Mouse (Mus musculus) macrophage (primary cell): ENCODE data around the gene Lmntd2. TPM values are rescaled to one million over a fixed set of nuclear protein-coding genes. Genes with fewer than 3 reads are reported as not detected.

ENCODE experiments used
- polyA plus RNA-seq: library from polyadenylated mRNA; stranded (reverse); fragments of 250-400 nt; gene quantifications from 3 replicates; pipeline ENCODE4 v1.2.4, GENCODE M21; 2018; ENCODE audit warnings: inconsistent platforms

Lmntd2 gene
- polyA plus RNA-seq, 1 experiment from 2014 or later, result not detected

Other genes with a start within 250 kb of the Lmntd2 start
- 4.7 to 18.2 TPM (median 4.8 TPM) in 3 replicates for gene Ifitm1, start 246.9 kb downstream of the Lmntd2 start, polyA plus RNA-seq
- 596 to 2,531 TPM (median 1,114 TPM) in 3 replicates for gene Ifitm3, start 203.3 kb downstream of the Lmntd2 start, polyA plus RNA-seq
- gene Ifitm6, start 196.2 kb downstream of the Lmntd2 start, polyA plus RNA-seq, result 4.1 to 21.4 TPM (median 7.4 TPM) in 3 replicates
- gene Gm17387, start 184.9 kb downstream of the Lmntd2 start, polyA plus RNA-seq, result not detected in 3 replicates
- not detected in 3 replicates for gene B4galnt4, start 153.0 kb downstream of the Lmntd2 start, polyA plus RNA-seq
- gene Pkp3, start 135.9 kb downstream of the Lmntd2 start, polyA plus RNA-seq, result not detected in 3 replicates
- gene Sigirr, start 113.5 kb downstream of the Lmntd2 start, polyA plus RNA-seq, result 0.50 to 2.0 TPM (median 0.58 TPM) in 3 replicates
- gene Ano9, start 96.3 kb downstream of the Lmntd2 start, polyA plus RNA-seq, result not detected in 3 replicates
- 12.0 to 19.0 TPM (median 15.6 TPM) in 3 replicates for gene Ptdss2, start 91.7 kb downstream of the Lmntd2 start, polyA plus RNA-seq
- 93.2 to 290 TPM (median 289 TPM) in 3 replicates for gene Rnh1, start 41.2 kb downstream of the Lmntd2 start, polyA plus RNA-seq
- gene Hras, start 20.1 kb downstream of the Lmntd2 start, polyA plus RNA-seq, result 31.1 to 73.7 TPM (median 35.0 TPM) in 3 replicates
- 1.2 to 3.9 TPM (median 2.3 TPM) in 3 replicates for gene Lrrc56, start 19.9 kb downstream of the Lmntd2 start, polyA plus RNA-seq
- 0.60 to 3.0 TPM (median 2.4 TPM) in 3 replicates for gene Rassf7, start 1.8 kb upstream of the Lmntd2 start, polyA plus RNA-seq
- 36.7 to 44.4 TPM (median 42.6 TPM) in 3 replicates for gene Phrf1, start 14.7 kb upstream of the Lmntd2 start, polyA plus RNA-seq
- 119 to 344 TPM (median 190 TPM) in 3 replicates for gene Irf7, start 52.4 kb upstream of the Lmntd2 start, polyA plus RNA-seq
- not detected in 3 replicates for gene Cdhr5, start 62.7 kb upstream of the Lmntd2 start, polyA plus RNA-seq
- gene Sct, start 65.1 kb upstream of the Lmntd2 start, polyA plus RNA-seq, result not detected in 3 replicates
- gene Drd4, start 77.9 kb upstream of the Lmntd2 start, polyA plus RNA-seq, result 0.09 TPM in 1 of 3 replicates, not detected in the others
- 14.6 to 16.7 TPM (median 16.5 TPM) in 3 replicates for gene Deaf1, start 113.6 kb upstream of the Lmntd2 start, polyA plus RNA-seq
- gene Tmem80, start 113.7 kb upstream of the Lmntd2 start, polyA plus RNA-seq, result 10.2 to 25.3 TPM (median 18.7 TPM) in 3 replicates
- not detected in 3 replicates for gene Eps8l2, start 124.8 kb upstream of the Lmntd2 start, polyA plus RNA-seq
- gene Taldo1, start 178.1 kb upstream of the Lmntd2 start, polyA plus RNA-seq, result 238 to 467 TPM (median 415 TPM) in 3 replicates
- 8.0 to 25.6 TPM (median 17.6 TPM) in 3 replicates for gene Gatd1, start 200.1 kb upstream of the Lmntd2 start, polyA plus RNA-seq
- gene Cend1, start 215.4 kb upstream of the Lmntd2 start, polyA plus RNA-seq, result not detected in 3 replicates
- gene Slc25a22, start 223.8 kb upstream of the Lmntd2 start, polyA plus RNA-seq, result 12.7 to 36.5 TPM (median 27.8 TPM) in 3 replicates
- gene Pidd1, start 229.9 kb upstream of the Lmntd2 start, polyA plus RNA-seq, result 1.5 to 4.4 TPM (median 1.7 TPM) in 3 replicates
- 766 to 855 TPM (median 779 TPM) in 3 replicates for gene Rplp2, start 233.3 kb upstream of the Lmntd2 start, polyA plus RNA-seq
- gene Pnpla2, start 241.1 kb upstream of the Lmntd2 start, polyA plus RNA-seq, result 36.1 to 135 TPM (median 74.0 TPM) in 3 replicates
- 15.7 to 22.0 TPM (median 19.0 TPM) in 3 replicates for gene Cracr2b, start 247.0 kb upstream of the Lmntd2 start, polyA plus RNA-seq